Mouse (Mus musculus) CH12.LX (cell line): ENCODE measurements at regions not wholly inside any gene's neighbourhood (a gene's known extent, or its start where the extent isn't known, plus 50 kb on each side); places are given as distances from the start of the nearest gene placed in this dataset.

ENCODE experiments used
- DNase-seq: peaks from one replicate; pipeline ENCODE4 v3.0.0-alpha.2; 2013; ENCODE audit errors: extremely low read depth
- H3K27ac ChIP-seq: 2 replicates; pipeline ENCODE4 v1.5.1; 2012; ENCODE audit warnings: low read depth, mild to moderate bottlenecking, control low read depth, moderate library complexity; ENCODE audit not compliant: insufficient read depth
- H3K27me3 ChIP-seq: replicated peaks from 2 replicates; pipeline ENCODE3; 2012; ENCODE audit warnings: inconsistent platforms
- H3K36me3 ChIP-seq, 2 experiments: replicated peaks in 1 of 2; 2 replicates each; pipeline versions ENCODE3 to v1.6.1; 2012; ENCODE audit warnings: inconsistent platforms in 1 of 2, low read length in 1 of 2, mild to moderate bottlenecking in 1 of 2, mixed read lengths in 1 of 2, moderate library complexity in 1 of 2; ENCODE audit not compliant: control insufficient read depth in 1 of 2, insufficient read depth in 1 of 2
- H3K4me1 ChIP-seq, 2 experiments: 2 replicates each; pipeline ENCODE4 v1.6.1; 2012; ENCODE audit warnings: inconsistent platforms in 1 of 2, moderate library complexity in 1 of 2; ENCODE audit not compliant: insufficient read depth in 2 of 2, control insufficient read depth in 1 of 2
- H3K4me2 ChIP-seq: 2 replicates; pipeline ENCODE4 v1.6.1; 2012; ENCODE audit warnings: low read depth, mild to moderate bottlenecking, control low read depth; ENCODE audit not compliant: poor library complexity, insufficient read depth, severe bottlenecking
- H3K4me3 ChIP-seq, 3 experiments: fragments of 150-350 bp in 1 of 3; sonication (generic) in 1 of 3; replicated peaks in 1 of 3; 2 replicates each; pipeline versions ENCODE3 to v1.5.1; 2011 to 2012; ENCODE audit warnings: low read depth in 2 of 3, low read length in 2 of 3, mild to moderate bottlenecking in 2 of 3, moderate library complexity in 2 of 3, control low read depth in 1 of 3, improper control_type of control experiment in 1 of 3, inconsistent platforms in 1 of 3, mixed read lengths in 1 of 3; ENCODE audit not compliant: poor library complexity in 1 of 3
- H3K79me2 ChIP-seq: replicated peaks from 2 replicates; pipeline ENCODE4 v1.6.1; 2012; ENCODE audit warnings: mild to moderate bottlenecking, moderate library complexity; ENCODE audit not compliant: control insufficient read depth, poor library complexity, insufficient read depth, severe bottlenecking; ENCODE audit errors: extremely low read depth
- H3K9ac ChIP-seq: 2 replicates; pipeline ENCODE4 v1.6.1; 2012; ENCODE audit warnings: low read depth, mild to moderate bottlenecking, control low read depth, moderate library complexity; ENCODE audit not compliant: insufficient read depth
- H3K9me3 ChIP-seq: replicated peaks from 2 replicates; pipeline ENCODE3; 2012; ENCODE audit warnings: low read length, inconsistent platforms, mixed read lengths
- BHLHE40 ChIP-seq: IDR thresholded peaks from 2 replicates; pipeline ENCODE4 v1.6.1; 2011; ENCODE audit warnings: mild to moderate bottlenecking, low read depth, low read length, improper control_type of control experiment
- CHD1 ChIP-seq: IDR thresholded peaks from 2 replicates; pipeline ENCODE4 v1.6.1; 2012; ENCODE audit warnings: low read depth, low read length, improper control_type of control experiment, inconsistent platforms
- CHD2 ChIP-seq: IDR thresholded peaks from 2 replicates; pipeline ENCODE4 v1.6.1; 2011; ENCODE audit warnings: low read length, improper control_type of control experiment
- CTCF ChIP-seq, 2 experiments: IDR thresholded peaks in 1 of 2; conservative IDR thresholded peaks in 1 of 2; 2 replicates each; pipeline ENCODE4 v1.5.1; 2011 to 2012; ENCODE audit warnings: low read depth in 2 of 2, low read length in 2 of 2, improper control_type of control experiment in 1 of 2, inconsistent platforms in 1 of 2, mild to moderate bottlenecking in 1 of 2, moderate library complexity in 1 of 2
- E2F4 ChIP-seq: IDR thresholded peaks from 2 replicates; pipeline ENCODE4 v1.6.1; 2011; ENCODE audit warnings: low read depth, low read length, improper control_type of control experiment; ENCODE audit not compliant: insufficient replicate concordance
- ELF1 ChIP-seq: IDR thresholded peaks from 2 replicates; pipeline ENCODE4 v1.6.1; 2014; ENCODE audit warnings: low read depth, mild to moderate bottlenecking, inconsistent platforms, low read length, improper control_type of control experiment
- EP300 ChIP-seq: IDR thresholded peaks from 2 replicates; pipeline ENCODE4 v1.6.1; 2011; ENCODE audit warnings: low read length, improper control_type of control experiment
- GABPA ChIP-seq: IDR thresholded peaks from 2 replicates; pipeline ENCODE4 v1.6.1; 2012; ENCODE audit warnings: low read depth, low read length, improper control_type of control experiment, inconsistent platforms; ENCODE audit not compliant: insufficient replicate concordance
- HCFC1 ChIP-seq: IDR thresholded peaks from 2 replicates; pipeline ENCODE4 v1.6.1; 2012; ENCODE audit warnings: low read depth, mild to moderate bottlenecking, inconsistent platforms, low read length, improper control_type of control experiment
- IRF4 ChIP-seq: IDR thresholded peaks from 2 replicates; pipeline ENCODE4 v1.6.1; 2014; ENCODE audit warnings: low read depth, mild to moderate bottlenecking, inconsistent platforms, low read length, improper control_type of control experiment
- JUN ChIP-seq: IDR thresholded peaks from 2 replicates; pipeline ENCODE4 v1.6.1; 2011; ENCODE audit warnings: low read depth, mild to moderate bottlenecking, low read length, improper control_type of control experiment, moderate library complexity; ENCODE audit not compliant: insufficient read depth
- JUND ChIP-seq: conservative IDR thresholded peaks from 2 replicates; pipeline ENCODE4 v1.6.1; 2011; ENCODE audit warnings: low read depth, low read length, improper control_type of control experiment
- KAT2A ChIP-seq: IDR thresholded peaks from 2 replicates; pipeline ENCODE4 v1.6.1; 2012; ENCODE audit warnings: low read length, improper control_type of control experiment, inconsistent platforms; ENCODE audit not compliant: insufficient replicate concordance
- MAFK ChIP-seq: IDR thresholded peaks from 2 replicates; pipeline ENCODE4 v1.6.1; 2011; ENCODE audit warnings: low read length, improper control_type of control experiment; ENCODE audit not compliant: insufficient replicate concordance
- MAX ChIP-seq: IDR thresholded peaks from 2 replicates; pipeline ENCODE4 v1.6.1; 2011; ENCODE audit warnings: low read length, improper control_type of control experiment
- MAZ ChIP-seq: IDR thresholded peaks from 2 replicates; pipeline ENCODE4 v1.6.1; 2012; ENCODE audit warnings: low read depth, mild to moderate bottlenecking, inconsistent platforms, low read length, improper control_type of control experiment, moderate library complexity
- MXI1 ChIP-seq: IDR thresholded peaks from 2 replicates; pipeline ENCODE4 v1.6.1; 2011; ENCODE audit warnings: mild to moderate bottlenecking, low read depth, low read length, improper control_type of control experiment
- MYC ChIP-seq: IDR thresholded peaks from 2 replicates; pipeline ENCODE4 v1.6.1; 2011; ENCODE audit warnings: low read depth, mild to moderate bottlenecking, improper control_type of control experiment, low read length
- NELFE ChIP-seq: IDR thresholded peaks from 2 replicates; pipeline ENCODE4 v1.6.1; 2011; ENCODE audit warnings: low read depth, low read length, improper control_type of control experiment
- POLR2A ChIP-seq: IDR thresholded peaks from 2 replicates; pipeline ENCODE4 v1.6.1; 2011; ENCODE audit warnings: low read depth, mild to moderate bottlenecking, improper control_type of control experiment, low read length
- RAD21 ChIP-seq: IDR thresholded peaks from 2 replicates; pipeline ENCODE4 v1.6.1; 2011; ENCODE audit warnings: low read depth, mild to moderate bottlenecking, low read length, improper control_type of control experiment, moderate library complexity
- SMC3 ChIP-seq: IDR thresholded peaks from 2 replicates; pipeline ENCODE4 v1.6.1; 2011; ENCODE audit warnings: low read depth, low read length, improper control_type of control experiment
- TBP ChIP-seq: conservative IDR thresholded peaks from 2 replicates; pipeline ENCODE4 v1.6.1; 2011; ENCODE audit warnings: low read depth, low read length, improper control_type of control experiment
- UBTF ChIP-seq: IDR thresholded peaks from 2 replicates; pipeline ENCODE4 v1.6.1; 2012; ENCODE audit warnings: low read depth, mild to moderate bottlenecking, inconsistent platforms, low read length, improper control_type of control experiment, moderate library complexity
- USF1 ChIP-seq: IDR thresholded peaks from 2 replicates; pipeline ENCODE4 v1.6.1; 2014; ENCODE audit warnings: low read depth, mild to moderate bottlenecking, inconsistent platforms, low read length, improper control_type of control experiment
- USF2 ChIP-seq: conservative IDR thresholded peaks from 2 replicates; pipeline ENCODE4 v1.6.1; 2011; ENCODE audit warnings: low read depth, low read length, improper control_type of control experiment
- ZC3H11A ChIP-seq: IDR thresholded peaks from 2 replicates; pipeline ENCODE4 v1.6.1; 2012; ENCODE audit warnings: low read depth, mild to moderate bottlenecking, inconsistent platforms, low read length, improper control_type of control experiment
- ZKSCAN1 ChIP-seq: IDR thresholded peaks from 2 replicates; pipeline ENCODE4 v1.6.1; 2012; ENCODE audit warnings: low read depth, inconsistent platforms, low read length, improper control_type of control experiment, borderline replicate concordance
- ZMIZ1 ChIP-seq: IDR thresholded peaks from 2 replicates; pipeline ENCODE4 v1.6.1; 2012; ENCODE audit warnings: low read depth, mild to moderate bottlenecking, inconsistent platforms, low read length, improper control_type of control experiment
- ZNF384 ChIP-seq: IDR thresholded peaks from 2 replicates; pipeline ENCODE4 v1.6.1; 2012; ENCODE audit warnings: low read depth, low read length, improper control_type of control experiment, inconsistent platforms
- dilution Hi-C: fragments of 300-500 bp; cut with MboI; formaldehyde crosslinking; loops from 2 replicates; pipeline ENCODE4 v1.14.3; 2020; ENCODE audit warnings: low sequenced_read_pairs; ENCODE audit not compliant: extremely low pct_unique_long_range_greater_than_20kb, extremely low pct_ligation_motif_present
- in situ Hi-C: fragments of 300-500 bp; cut with MboI; formaldehyde crosslinking; loops from 3 replicates; pipeline ENCODE4 v1.14.3; 2019; ENCODE audit warnings: low sequenced_read_pairs, low pct_ligation_motif_present, low pct_unique_long_range_greater_than_20kb, mixed read lengths

GRCm38 (mm10) chr12:52376692-52377462, 126.9 kb upstream of the Arhgap5 start:
- in situ Hi-C loops = loop anchor here (25.0 kb wide), 1 partner anchor 235 kb away; no protein-coding TSS in a partner anchor
- Histone ChIP-seq H3K27me3 (no peaks in the 10 kb centered on the region), H3K4me2 (no peak overlapping the region), H3K36me3 (no peaks in the 10 kb centered on the region), H3K4me1 (no peaks in the 10 kb centered on the region), H3K4me3 (no peak overlapping the region), H3K9ac (no peak overlapping the region), H3K79me2 (no peaks in the 10 kb centered on the region), H3K27ac (no peak overlapping the region), H3K9me3 (no peaks in the 10 kb centered on the region)
- dilution Hi-C loops = no loop called here
- DNase-seq = no peak
- TF ChIP-seq E2F4 (no peak), ZMIZ1 (no peak), GABPA (no peak)

GRCm38 (mm10) chr12:52377463-52377848, 126.3 kb upstream of the Arhgap5 start:
- in situ Hi-C loops (loop anchor here (25.0 kb wide), 1 partner anchor 235 kb away; no protein-coding TSS in a partner anchor), dilution Hi-C loops (no loop called here)
- no peak overlapping the region for H3K4me3 ChIP-seq

GRCm38 (mm10) chr12:52379245-52379644, 124.5 kb upstream of the Arhgap5 start:
- Histone ChIP-seq H3K9me3 (no peaks in the 10 kb centered on the region), H3K27ac (no peak overlapping the region), H3K4me1 (peaks cover 0 to 12% of the 10 kb centered on the region in 2 experiments; a peak in 2 of 4 replicates), H3K27me3 (no peaks in the 10 kb centered on the region), H3K36me3 (no peaks in the 10 kb centered on the region), H3K4me2 (no peak overlapping the region), H3K9ac (no peak overlapping the region), H3K79me2 (no peaks in the 10 kb centered on the region), H3K4me3 (no peak overlapping the region)
- dilution Hi-C loops (no loop called here), in situ Hi-C loops (loop anchor here (25.0 kb wide), 1 partner anchor 233 kb away; no protein-coding TSS in a partner anchor)
- no peak for DNase-seq
- TF ChIP-seq KAT2A = no peak
- TF ChIP-seq MAZ = no peak
- TF ChIP-seq TBP = no peak
- no peak for TF ChIP-seq CTCF (conservative IDR thresholded peaks at IDR 0.05 in 1 of 2, IDR thresholded peaks at IDR 0.05 in 1 of 2; ENCODE audit: low read depth in 2 of 2, low read length in 2 of 2)
- no peak for TF ChIP-seq USF2
- TF ChIP-seq CHD2 = no peak
- TF ChIP-seq JUN = no peak
- no peak for TF ChIP-seq ZNF384
- no peak for TF ChIP-seq ZKSCAN1
- no peak for TF ChIP-seq POLR2A
- TF ChIP-seq E2F4 = no peak
- TF ChIP-seq EP300 = no peak
- no peak for TF ChIP-seq SMC3
- TF ChIP-seq NELFE = no peak
- no peak for TF ChIP-seq ELF1
- no peak for TF ChIP-seq JUND

More at GRCm38 (mm10) chr12:52377463-52377848, 126.3 kb upstream of the Arhgap5 start:
- Histone ChIP-seq H3K27me3 (no peaks in the 10 kb centered on the region), H3K79me2 (no peaks in the 10 kb centered on the region), H3K27ac (no peak overlapping the region), H3K9ac (no peak overlapping the region), H3K9me3 (no peaks in the 10 kb centered on the region), H3K36me3 (no peaks in the 10 kb centered on the region), H3K4me1 (peaks cover 0 to 3% of the 10 kb centered on the region in 2 experiments; a peak in 2 of 4 replicates), H3K4me2 (no peak overlapping the region)
- no peak for TF ChIP-seq MAFK
- TF ChIP-seq GABPA = no peak
- TF ChIP-seq USF2 = no peak
- no peak for TF ChIP-seq MXI1
- TF ChIP-seq ZKSCAN1 = no peak
- no peak for TF ChIP-seq IRF4
- no peak for TF ChIP-seq RAD21
- no peak for TF ChIP-seq NELFE
- TF ChIP-seq MAX = no peak
- TF ChIP-seq HCFC1 = no peak
- no peak for TF ChIP-seq TBP
- no peak for TF ChIP-seq UBTF
- TF ChIP-seq CTCF (conservative IDR thresholded peaks at IDR 0.05 in 1 of 2, IDR thresholded peaks at IDR 0.05 in 1 of 2; ENCODE audit: low read depth in 2 of 2, low read length in 2 of 2) = no peak
- no peak for TF ChIP-seq BHLHE40
- no peak for TF ChIP-seq ZC3H11A
- no peak for TF ChIP-seq USF1
- TF ChIP-seq MYC = no peak
- TF ChIP-seq CHD1 = no peak
- no peak for TF ChIP-seq JUN
- DNase-seq = no peak
